Mouse (Mus musculus) regulatory T cell (primary cell): ENCODE results near the gene Vmn2r7.
"Not testable (repeated sequence)": the region's sequence is repeated elsewhere in the genome, so short reads cannot be mapped to it uniquely, and the experiment has no call there.

Experiments used
- in situ Hi-C: fragments of 300-600 bp; cut with MboI, MseI; formaldehyde crosslinking; loops from one replicate; pipeline ENCODE4 v1.15.1; 2025; ENCODE audit warnings: high pct_unique_total_duplicates

Gene Vmn2r7

GRCm38 (mm10) chr3:64844665-64845064, at the start of gene Vmn2r7:
Gene Vmn2r7, minus strand, starts transcription at chr3:64844765.
- in situ Hi-C loops: not testable (repeated sequence)

- in situ Hi-C loops: no loop called here
These were observed 45.2 kb upstream of the Vmn2r7 start for GRCm38 (mm10) chr3:64889725-64890124.

GRCm38 (mm10) chr3:64878199-64878977, 33.8 kb upstream of the Vmn2r7 start:
- in situ Hi-C loops: no loop called here

GRCm38 (mm10) chr3:64876669-64877068, 32.1 kb upstream of the Vmn2r7 start:
- in situ Hi-C loops: no loop called here

GRCm38 (mm10) chr3:64842881-64843280, 1.7 kb downstream of the Vmn2r7 start:
- in situ Hi-C loops: no loop called here

- in situ Hi-C loops: no loop called here
These were observed 2.3 kb downstream of the Vmn2r7 start for GRCm38 (mm10) chr3:64842299-64842698.

- in situ Hi-C loops: no loop called here
These were observed 13.4 kb downstream of the Vmn2r7 start for GRCm38 (mm10) chr3:64831134-64831533.

- in situ Hi-C loops: loop anchor here (25.0 kb wide), 1 partner anchor 754 kb away; no protein-coding TSS in a partner anchor
These were observed 53.3 kb downstream of the Vmn2r7 start for GRCm38 (mm10) chr3:64791245-64791591.

GRCm38 (mm10) chr3:64790509-64791244, 53.9 kb downstream of the Vmn2r7 start:
- in situ Hi-C loops: loop anchor here (25.0 kb wide), 1 partner anchor 753 kb away; no protein-coding TSS in a partner anchor

GRCm38 (mm10) chr3:64782901-64783300, 61.7 kb downstream of the Vmn2r7 start:
- in situ Hi-C loops: loop anchor here (25.0 kb wide), 1 partner anchor 746 kb away; no protein-coding TSS in a partner anchor

GRCm38 (mm10) chr3:64772132-64772531, 72.4 kb downstream of the Vmn2r7 start:
- in situ Hi-C loops: no loop called here

- in situ Hi-C loops: no loop called here
These were observed 88.4 kb downstream of the Vmn2r7 start for GRCm38 (mm10) chr3:64756145-64756544.

- in situ Hi-C loops: loop anchor here (5.0 kb wide), 1 partner anchor 310 kb away; the partner anchor contains the start of gene Vmn2r4
These were observed 117.2 kb downstream of the Vmn2r7 start for GRCm38 (mm10) chr3:64727187-64727970.

- in situ Hi-C loops: loop anchor here (5.0 kb wide), 1 partner anchor 308 kb away; the partner anchor contains the start of gene Vmn2r4
These were observed 118.8 kb downstream of the Vmn2r7 start for GRCm38 (mm10) chr3:64725736-64726135.

GRCm38 (mm10) chr3:64676069-64676468, 168.5 kb downstream of the Vmn2r7 start:
- in situ Hi-C loops: loop anchor here (10.0 kb wide), 1 partner anchor 151 kb away; no protein-coding TSS in a partner anchor
